Mouse (Mus musculus): ENCODE data around the gene Spata48.

DNA sequence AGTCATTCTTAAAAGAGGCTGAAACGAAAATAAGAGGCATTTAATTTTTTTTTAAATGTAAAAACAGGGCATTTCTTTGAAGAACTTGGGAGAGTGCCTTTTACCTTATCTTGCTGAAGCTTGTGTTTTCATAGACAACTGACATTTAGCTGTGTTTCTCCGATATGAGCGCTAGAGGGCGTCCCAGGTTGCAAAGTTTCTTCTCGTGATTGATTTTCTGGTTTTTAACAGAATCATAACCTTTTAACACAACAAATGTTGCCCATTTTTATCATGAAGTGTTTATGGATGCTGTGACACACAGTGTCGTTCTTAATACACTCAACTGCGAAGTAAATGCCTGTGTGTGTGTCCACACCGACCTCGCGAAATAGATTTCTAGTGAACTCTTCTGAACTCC is 38.0 kb downstream of the Spata48 start:
- TF ChIP-seq POLR2A (IDR thresholded peaks at IDR 0.05; ENCODE audit: low read depth, low read length) (no peak), CTCF (conservative IDR thresholded peaks at IDR 0.05; ENCODE audit: insufficient read depth, insufficient read length, low read depth, low read length) (0 out of 2 replicates have a peak, but pooled peaks have one; percentile 16)
